Mouse (Mus musculus) frontal cortex, adult (tissue): ENCODE measurements around the gene Il31ra.

Source experiments
- ATAC-seq: cut with Nextera tagmentation; 2 replicates; pipeline ENCODE4 v1.9.2; 2017; ENCODE audit warnings: mild to moderate bottlenecking, moderate library complexity, mixed read lengths; ENCODE audit not compliant: low TSS enrichment

Il31ra gene

GRCm38 (mm10) chr13:112560554-112561138, 33.5 kb downstream of the Il31ra start:
- peak; percentile 79 for ATAC-seq

GRCm38 (mm10) chr13:112556501-112556900, 37.7 kb downstream of the Il31ra start:
- ATAC-seq = no peak

GRCm38 (mm10) chr13:112553304-112553703, 40.9 kb downstream of the Il31ra start:
- ATAC-seq = no peak

- ATAC-seq = no peak
Observed at GRCm38 (mm10) chr13:112551641-112552548, 42.3 kb downstream of the Il31ra start.

GRCm38 (mm10) chr13:112541223-112541975, 52.8 kb downstream of the Il31ra start:
- ATAC-seq = no peak

GRCm38 (mm10) chr13:112540616-112541015, 53.5 kb downstream of the Il31ra start:
- no peak for ATAC-seq

- ATAC-seq = no peak
Observed at GRCm38 (mm10) chr13:112537065-112537464, 57.1 kb downstream of the Il31ra start.

GRCm38 (mm10) chr13:112536611-112537010, 57.5 kb downstream of the Il31ra start:
- ATAC-seq = no peak

- no peak for ATAC-seq
Observed at GRCm38 (mm10) chr13:112533556-112533955, 60.6 kb downstream of the Il31ra start.

GRCm38 (mm10) chr13:112532235-112532634, 61.9 kb downstream of the Il31ra start:
- ATAC-seq = no peak

GRCm38 (mm10) chr13:112529893-112530292, 64.3 kb downstream of the Il31ra start:
- ATAC-seq = peak; percentile 97

- no peak for ATAC-seq
Observed at GRCm38 (mm10) chr13:112527186-112527585, 67.0 kb downstream of the Il31ra start.

- no peak for ATAC-seq
Observed at GRCm38 (mm10) chr13:112523346-112523970, 70.7 kb downstream of the Il31ra start.

GRCm38 (mm10) chr13:112522896-112523295, 71.3 kb downstream of the Il31ra start:
- ATAC-seq = no peak

- ATAC-seq = no peak
Observed at GRCm38 (mm10) chr13:112522261-112522660, 71.9 kb downstream of the Il31ra start.

GRCm38 (mm10) chr13:112514546-112514945, 79.6 kb downstream of the Il31ra start:
- no peak for ATAC-seq

- no peak for ATAC-seq
Observed at GRCm38 (mm10) chr13:112512824-112513223, 81.3 kb downstream of the Il31ra start.

GRCm38 (mm10) chr13:112511810-112512209, 82.3 kb downstream of the Il31ra start:
- ATAC-seq = no peak

GRCm38 (mm10) chr13:112511261-112511660, 82.9 kb downstream of the Il31ra start:
- ATAC-seq = no peak

- ATAC-seq = no peak
Observed at GRCm38 (mm10) chr13:112510437-112511212, 83.5 kb downstream of the Il31ra start.

GRCm38 (mm10) chr13:112509465-112509864, 84.7 kb downstream of the Il31ra start:
- ATAC-seq = peak; percentile 89
